Mouse (Mus musculus): ENCODE data around the gene Klkb1.

DNA sequence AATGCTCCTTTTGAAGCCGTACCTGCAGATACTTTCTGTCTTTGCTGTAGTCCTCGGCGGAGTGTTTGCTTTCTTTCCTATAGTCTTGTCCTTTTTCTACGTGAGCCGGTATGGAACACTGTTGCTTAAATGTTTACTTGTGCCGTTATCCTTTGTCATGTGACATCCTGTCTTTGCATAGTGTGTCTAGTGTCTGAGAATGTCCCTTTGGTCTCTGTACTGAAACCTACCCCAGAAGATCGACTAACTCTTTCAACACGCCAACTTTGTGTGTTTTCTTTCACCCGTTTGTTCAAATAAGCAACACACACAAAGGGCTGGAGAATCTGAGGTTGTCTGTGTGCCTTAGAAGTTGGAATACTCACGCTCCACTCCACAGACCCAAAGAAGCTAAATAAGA is 32.7 kb downstream of the Klkb1 start, which contains the start of gene F11:
- TF ChIP-seq CTCF (IDR thresholded peaks at IDR 0.05; ENCODE audit: low read depth, low read length) (no peak), EP300 (IDR thresholded peaks at IDR 0.05; ENCODE audit: insufficient read depth, low read depth, low read length) (no peak)

Data from ES-Bruce4 (cell line).